Mouse (Mus musculus): ENCODE measurements around the gene Gm17268. TPM values are rescaled to one million over a fixed set of nuclear protein-coding genes. Genes with fewer than 3 reads are reported as not detected.

Gene Gm17268
- total RNA-seq, 4 experiments from 2014 or later, result not detected

Other genes with a start within 250 kb of the Gm17268 start
- under 1 TPM in 3 of 4 experiments, not detected in 1; 0.12 to 0.13 (median 0.12) TPM for gene 5530401A14Rik, start 177.9 kb downstream of the Gm17268 start, total RNA-seq (2022)
- 1 to 10 TPM in 1 of 4 experiments, under 1 TPM in 3; 0.13 to 1.5 (median 0.41) TPM for gene Asic2, start 70.1 kb downstream of the Gm17268 start, total RNA-seq (2022)
- under 1 TPM in 2 of 4 experiments, not detected in 2; 0.74 to 0.94 TPM for gene Ccl2, start 3.0 kb downstream of the Gm17268 start, total RNA-seq (2022)
- under 1 TPM in 1 of 4 experiments, not detected in 3; 0.56 TPM for gene Ccl7, start 7.2 kb upstream of the Gm17268 start, total RNA-seq (2022)
- 10 to 100 TPM; 13.0 to 23.4 (median 18.2) TPM for gene Ccl11, start 19.3 kb upstream of the Gm17268 start, total RNA-seq (2022)
- not detected for gene Ccl12, start 63.3 kb upstream of the Gm17268 start, total RNA-seq (2022)
- under 1 TPM in 1 of 4 experiments, not detected in 3; 0.86 TPM for gene Ccl8, start 76.6 kb upstream of the Gm17268 start, total RNA-seq (2022)

Measured in gastrocnemius, adult 8-10 months (tissue).